Mouse (Mus musculus) hindbrain, embryonic 16.5 days (tissue): ENCODE results near the gene H2al1b. TPM values are rescaled to one million over a fixed set of nuclear protein-coding genes. Genes with fewer than 3 reads are reported as not detected.
"Not testable (repeated sequence)": the region's sequence is repeated elsewhere in the genome, so short reads cannot be mapped to it uniquely, and the experiment has no call there.

Experiments
- ATAC-seq: fragments of 200-750 bp; cut with Nextera tagmentation; 2 replicates; pipeline ENCODE4 v1.8.0; 2017; ENCODE audit warnings: moderate TSS enrichment, moderate library complexity
- H3K27ac ChIP-seq: fragments of 300-500 bp; sonication (generic); 2 replicates; pipeline ENCODE4 v1.5.1; 2014; ENCODE audit warnings: low read depth, mild to moderate bottlenecking, control low read depth, low read length, moderate library complexity
- H3K27me3 ChIP-seq: fragments of 300-500 bp; sonication (generic); replicated peaks from 2 replicates; pipeline ENCODE4 v1.6.1; 2014; ENCODE audit warnings: low read length; ENCODE audit not compliant: control insufficient read depth, insufficient read depth
- H3K36me3 ChIP-seq: fragments of 300-500 bp; sonication (generic); 2 replicates; pipeline ENCODE4 v1.6.1; 2014; ENCODE audit warnings: mild to moderate bottlenecking, low read length, moderate library complexity, mixed read lengths; ENCODE audit not compliant: control insufficient read depth, insufficient read depth
- H3K4me1 ChIP-seq: fragments of 300-500 bp; sonication (generic); 2 replicates; pipeline ENCODE4 v1.6.1; 2014; ENCODE audit warnings: low read depth, low read length; ENCODE audit not compliant: control insufficient read depth, insufficient read depth
- H3K4me2 ChIP-seq: fragments of 300-500 bp; sonication (generic); 2 replicates; pipeline ENCODE4 v1.6.1; 2014; ENCODE audit warnings: mild to moderate bottlenecking, low read length, control low read depth, moderate library complexity
- H3K4me3 ChIP-seq: fragments of 300-500 bp; sonication (generic); 2 replicates; pipeline ENCODE4 v1.5.1; 2014; ENCODE audit warnings: mild to moderate bottlenecking, low read length, control low read depth, moderate library complexity
- H3K9ac ChIP-seq: fragments of 300-500 bp; sonication (generic); 2 replicates; pipeline ENCODE4 v1.6.1; 2014; ENCODE audit warnings: low read depth, mild to moderate bottlenecking, control low read depth, low read length, moderate library complexity
- H3K9me3 ChIP-seq: fragments of 300-500 bp; sonication (generic); 2 replicates; pipeline ENCODE4 v1.6.1; 2014; ENCODE audit warnings: mild to moderate bottlenecking, low read length, moderate library complexity; ENCODE audit not compliant: control insufficient read depth
- WGBS: fragments of 180-500 bp; shearing (Covaris S2); extraction: QIAGEN DNeasy Blood & Tissue Kit; methylation state at CpG from one replicate; pipeline ENCODE4 v1.1.7; 2014; 5-methylcytosine and 5-hydroxymethylcytosine counted together
- polyA plus RNA-seq: library from polyadenylated mRNA; unstranded; fragments of >200 nt; fragmentation: Nextera tagmentation; extraction: Ambion mirVana; gene quantifications from 2 replicates; pipeline ENCODE4 v1.2.1, GENCODE M21; 2015

H2al1b gene
- not detected in 2 replicates for polyA plus RNA-seq

GRCm38 (mm10) chrX:11302132-11302531, at the start of gene H2al1b:
H2al1b (plus strand) TSS chrX:11302432.
- WGBS = 89% methylated on average over 1 of the region's 3 CpGs
- not testable (repeated sequence) for H3K9me3 ChIP-seq, H3K4me2 ChIP-seq, ATAC-seq, H3K4me3 ChIP-seq, H3K36me3 ChIP-seq, H3K9ac ChIP-seq, H3K4me1 ChIP-seq, H3K27me3 ChIP-seq, H3K27ac ChIP-seq

- H3K27ac ChIP-seq = no peak overlapping the region
- WGBS = 66% methylated on average over 5 of the region's 5 CpGs
- H3K27me3 ChIP-seq = no peaks in the 10 kb centered on the region; the same call in 1 of the 2 replicates
- H3K9me3 ChIP-seq = no peaks in the 10 kb centered on the region
- no peak for ATAC-seq
- no peak overlapping the region for H3K9ac ChIP-seq
- H3K36me3 ChIP-seq = no peaks in the 10 kb centered on the region
- H3K4me3 ChIP-seq = no peak overlapping the region
- 0 out of 2 replicates have a peak, but pooled peaks cover 2% of the 10 kb centered on the region for H3K4me1 ChIP-seq
- H3K4me2 ChIP-seq = no peak overlapping the region
Observed at GRCm38 (mm10) chrX:11254062-11254461, 48.2 kb upstream of the H2al1b start.

DNA sequence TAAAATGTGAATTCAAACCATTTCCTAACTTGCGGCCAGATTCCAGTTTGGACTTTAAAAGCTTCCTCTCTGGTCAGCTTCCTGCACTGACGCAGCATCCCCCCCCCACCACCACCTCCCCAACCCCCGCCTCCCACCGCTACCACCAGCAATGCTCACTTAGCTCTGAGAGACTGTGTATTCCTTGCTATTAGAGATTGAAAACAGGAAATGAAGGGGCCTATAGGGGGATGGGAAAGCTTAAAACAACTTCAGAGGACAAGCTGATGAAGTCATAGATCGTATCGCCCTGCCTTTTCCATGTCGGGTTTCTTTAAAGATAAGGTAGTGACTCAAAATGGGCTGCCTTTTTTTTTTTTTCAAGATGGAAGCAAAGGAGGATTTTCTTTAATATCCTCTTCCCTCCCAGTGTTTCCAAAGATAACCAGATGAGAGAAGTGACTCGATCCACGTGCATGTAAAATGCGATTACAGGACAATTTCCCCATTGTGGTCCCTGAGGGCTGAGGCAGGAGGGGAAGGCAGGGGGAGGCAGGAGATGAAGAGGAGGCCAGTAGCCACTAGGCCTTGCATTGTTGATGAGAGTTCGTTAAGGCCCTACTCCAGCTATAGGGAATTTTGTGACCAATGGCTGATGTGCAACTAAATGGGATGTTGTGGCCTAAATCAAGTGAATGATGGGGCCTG, 47.6 kb upstream of the H2al1b start:
- WGBS = 60% methylated on average over 11 of the region's 11 CpGs
- H3K4me3 ChIP-seq = no peak overlapping the region

GRCm38 (mm10) chrX:11255564-11256360, 46.5 kb upstream of the H2al1b start:
- H3K4me3 ChIP-seq = no peak overlapping the region
- no peaks in the 10 kb centered on the region for H3K36me3 ChIP-seq
- no peaks in the 10 kb centered on the region for H3K9me3 ChIP-seq
- no peaks in the 10 kb centered on the region for H3K4me1 ChIP-seq
- no peak overlapping the region for H3K27ac ChIP-seq
- ATAC-seq = no peak
- no peak overlapping the region for H3K9ac ChIP-seq
- H3K4me2 ChIP-seq = no peak overlapping the region
- no peaks in the 10 kb centered on the region; the same call in 1 of the 2 replicates for H3K27me3 ChIP-seq
- WGBS = 66% methylated on average over 8 of the region's 8 CpGs

More for the DNA sequence above, 47.6 kb upstream of the H2al1b start:
- Histone ChIP-seq H3K27ac (no peak overlapping the region), H3K4me2 (no peak overlapping the region), H3K9ac (no peak overlapping the region), H3K36me3 (no peaks in the 10 kb centered on the region), H3K27me3 (no peaks in the 10 kb centered on the region; the same call in 1 of the 2 replicates), H3K9me3 (no peaks in the 10 kb centered on the region), H3K4me1 (0 out of 2 replicates have a peak, but pooled peaks cover 2% of the 10 kb centered on the region)
- ATAC-seq = no peak

DNA sequence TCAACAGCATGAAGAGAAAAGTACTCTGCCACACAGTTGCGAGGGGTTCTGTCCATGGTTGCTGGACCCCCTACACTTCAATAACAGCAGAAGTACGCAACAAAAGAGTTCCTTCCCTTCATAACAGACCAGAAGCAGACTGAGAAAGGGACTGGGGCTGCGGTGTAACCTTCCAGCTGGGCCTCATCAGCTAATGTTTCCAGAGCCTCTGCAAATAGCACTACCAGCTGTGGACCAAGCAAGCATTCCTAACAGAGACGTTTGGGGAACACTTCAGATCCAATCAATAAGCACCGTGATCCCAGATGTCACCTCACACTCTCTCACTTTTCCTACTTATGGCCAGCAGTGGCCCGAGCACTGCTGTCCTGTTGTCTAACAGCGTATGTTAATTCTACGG, 37.3 kb upstream of the H2al1b start:
- Histone ChIP-seq H3K9me3 (no peaks in the 10 kb centered on the region; the same call in 1 of the 2 replicates), H3K36me3 (no peaks in the 10 kb centered on the region), H3K9ac (no peak overlapping the region), H3K27ac (no peak overlapping the region), H3K4me1 (no peaks in the 10 kb centered on the region), H3K27me3 (no peaks in the 10 kb centered on the region; the same call in 1 of the 2 replicates), H3K4me3 (no peak overlapping the region), H3K4me2 (no peak overlapping the region)
- no peak for ATAC-seq
- 74% methylated on average over 8 of the region's 8 CpGs for WGBS

DNA sequence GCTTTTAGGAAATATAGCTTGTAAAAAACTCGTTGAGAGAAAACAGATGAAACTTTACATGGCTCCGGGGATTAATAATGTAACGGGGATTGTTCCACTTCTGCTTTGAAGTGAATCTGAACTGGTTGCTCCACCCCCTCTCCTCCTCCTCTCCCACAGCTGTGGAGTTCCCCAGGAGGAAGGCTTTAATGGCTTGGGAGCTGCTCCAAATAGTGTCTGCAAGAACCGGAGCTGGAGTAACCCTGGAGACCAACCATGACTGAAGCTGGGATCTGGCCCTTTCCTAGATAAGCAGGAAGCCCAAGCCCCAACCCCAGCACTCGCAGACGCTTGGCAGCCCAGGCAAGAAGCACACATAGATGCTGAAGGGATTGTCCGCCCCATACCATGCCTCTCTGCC, 34.4 kb upstream of the H2al1b start:
- Histone ChIP-seq H3K27me3 (no peaks in the 10 kb centered on the region; the same call in 1 of the 2 replicates), H3K9me3 (no peaks in the 10 kb centered on the region), H3K9ac (no peak overlapping the region), H3K4me2 (no peak overlapping the region), H3K27ac (no peak overlapping the region), H3K4me1 (no peaks in the 10 kb centered on the region), H3K36me3 (no peaks in the 10 kb centered on the region), H3K4me3 (no peak overlapping the region)
- 56% methylated on average over 7 of the region's 7 CpGs for WGBS
- no peak for ATAC-seq

DNA sequence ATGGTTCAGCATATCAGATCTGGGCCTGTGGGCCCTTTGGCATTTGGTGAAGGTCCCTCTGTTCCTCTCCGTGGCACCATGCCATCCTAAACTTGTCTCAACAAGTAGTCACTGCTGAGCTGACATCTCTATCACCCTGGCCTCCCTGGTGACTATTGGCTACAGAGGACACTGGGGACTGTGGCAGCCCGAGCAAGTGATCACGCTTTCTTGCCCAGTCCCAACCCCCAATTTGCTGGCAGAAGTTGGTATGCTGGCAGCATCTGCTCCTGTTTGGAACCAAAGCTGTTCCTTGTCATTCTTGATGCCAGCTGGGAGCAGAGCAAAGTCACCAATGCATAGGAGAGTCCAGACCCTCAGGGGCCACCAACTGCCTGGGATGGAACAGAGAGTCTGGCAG, 33.2 kb upstream of the H2al1b start:
- WGBS = 60% methylated on average over 3 of the region's 3 CpGs
- no peak overlapping the region for H3K9ac ChIP-seq
- no peak overlapping the region for H3K4me3 ChIP-seq
- ATAC-seq = peak; percentile 92
- no peaks in the 10 kb centered on the region for H3K4me1 ChIP-seq
- H3K27ac ChIP-seq = no peak overlapping the region
- H3K36me3 ChIP-seq = no peaks in the 10 kb centered on the region
- H3K9me3 ChIP-seq = no peaks in the 10 kb centered on the region
- no peak overlapping the region for H3K4me2 ChIP-seq
- no peaks in the 10 kb centered on the region; the same call in 1 of the 2 replicates for H3K27me3 ChIP-seq

DNA sequence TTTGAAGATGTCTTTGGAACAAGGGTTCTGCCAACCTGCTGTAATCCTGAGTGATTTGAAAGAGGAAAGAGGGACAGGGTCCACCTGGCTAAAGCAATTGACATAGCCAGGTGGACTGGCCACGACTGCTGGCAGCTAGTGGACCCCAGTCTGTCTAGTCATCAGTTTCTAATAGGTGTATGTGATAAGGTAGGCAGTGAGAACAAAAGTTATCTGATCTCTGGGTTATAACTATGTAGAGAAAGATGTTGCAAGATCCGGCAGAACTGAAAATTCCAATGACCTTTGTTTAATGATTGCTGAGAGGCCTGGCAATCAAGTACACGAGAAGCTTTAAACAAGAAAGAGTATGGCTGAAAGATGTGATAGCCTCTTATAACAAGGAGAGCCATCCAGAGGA, 29.0 kb upstream of the H2al1b start:
- no peaks in the 10 kb centered on the region for H3K27me3 ChIP-seq

GRCm38 (mm10) chrX:11277083-11277482, 25.1 kb upstream of the H2al1b start:
- Histone ChIP-seq H3K9ac (no peak overlapping the region), H3K36me3 (no peaks in the 10 kb centered on the region), H3K9me3 (no peaks in the 10 kb centered on the region), H3K4me1 (no peaks in the 10 kb centered on the region), H3K27ac (no peak overlapping the region), H3K4me3 (no peak overlapping the region), H3K4me2 (no peak overlapping the region), H3K27me3 (no peaks in the 10 kb centered on the region)
- WGBS = 54% methylated on average over 6 of the region's 6 CpGs
- ATAC-seq = no peak

More for the DNA sequence above, 29.0 kb upstream of the H2al1b start:
- no peak overlapping the region for H3K9ac ChIP-seq
- H3K4me2 ChIP-seq = no peak overlapping the region
- no peaks in the 10 kb centered on the region for H3K4me1 ChIP-seq
- no peaks in the 10 kb centered on the region for H3K36me3 ChIP-seq
- no peak overlapping the region for H3K27ac ChIP-seq
- ATAC-seq = no peak
- no peaks in the 10 kb centered on the region for H3K9me3 ChIP-seq
- no peak overlapping the region for H3K4me3 ChIP-seq
- WGBS = 82% methylated on average over 3 of the region's 3 CpGs
